Mouse (Mus musculus) MEL (cell line): ENCODE data around the gene Gpn2.

Experiments used
- CTCF ChIP-seq, 3 experiments: IDR thresholded peaks in 2 of 3; conservative IDR thresholded peaks in 1 of 3; 2 replicates each; pipeline ENCODE4 v1.5.1; 2011 to 2012; ENCODE audit warnings: low read length in 3 of 3, low read depth in 2 of 3, mild to moderate bottlenecking in 2 of 3, improper control_type of control experiment in 1 of 3, inconsistent platforms in 1 of 3, mixed read lengths in 1 of 3, moderate library complexity in 1 of 3; ENCODE audit not compliant: control insufficient read depth in 1 of 3, insufficient read depth in 1 of 3, poor library complexity in 1 of 3, severe bottlenecking in 1 of 3
- ELF1 ChIP-seq: IDR thresholded peaks from 2 replicates; pipeline ENCODE4 v1.6.1; 2014; ENCODE audit warnings: low read depth, mild to moderate bottlenecking, inconsistent platforms, low read length, improper control_type of control experiment, moderate library complexity
- POLR2A ChIP-seq, 2 experiments: IDR thresholded peaks; 2 replicates each; pipeline ENCODE4 v1.6.1; 2011 to 2012; ENCODE audit warnings: low read length in 2 of 2, mild to moderate bottlenecking in 2 of 2, control low read depth in 1 of 2, improper control_type of control experiment in 1 of 2, low read depth in 1 of 2, moderate library complexity in 1 of 2; ENCODE audit not compliant: control insufficient read depth in 1 of 2, insufficient read depth in 1 of 2, poor library complexity in 1 of 2
- RAD21 ChIP-seq: IDR thresholded peaks from 2 replicates; pipeline ENCODE4 v1.6.1; 2011; ENCODE audit warnings: mild to moderate bottlenecking, low read depth, low read length, improper control_type of control experiment
- USF1 ChIP-seq: IDR thresholded peaks from 2 replicates; pipeline ENCODE4 v1.6.1; 2014; ENCODE audit warnings: low read depth, mild to moderate bottlenecking, inconsistent platforms, low read length, improper control_type of control experiment, moderate library complexity

DNA sequence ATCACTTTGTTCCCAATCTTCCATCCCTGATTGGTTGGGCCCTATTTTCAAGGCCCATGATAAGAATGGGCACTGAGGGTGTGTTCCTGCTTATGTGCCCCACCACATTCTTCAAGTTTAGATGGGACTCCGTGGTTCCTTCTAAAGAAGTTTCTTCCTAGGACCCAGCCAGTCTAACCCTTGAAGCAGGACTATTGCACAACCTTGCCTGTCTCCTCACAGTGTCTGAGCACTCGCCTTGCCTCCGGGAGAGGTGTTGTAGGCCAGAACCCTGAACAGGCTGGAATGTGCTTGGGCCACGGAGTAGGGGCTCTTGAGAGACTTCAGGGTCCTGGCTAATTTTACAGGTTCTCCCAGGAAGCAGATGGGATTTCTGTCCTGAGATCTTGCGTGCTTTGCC lies 18.9 kb downstream of the Gpn2 start:
- TF ChIP-seq USF1 (no peak), CTCF (IDR thresholded peaks at IDR 0.05 in 2 of 3, conservative IDR thresholded peaks at IDR 0.05 in 1 of 3; ENCODE audit: control insufficient read depth in 1 of 3, insufficient read depth in 1 of 3, low read depth in 2 of 3, low read length in 3 of 3, poor library complexity in 1 of 3, severe bottlenecking in 1 of 3) (no peak), ELF1 (no peak), POLR2A (IDR thresholded peaks at IDR 0.05; ENCODE audit: control insufficient read depth in 1 of 2, insufficient read depth in 1 of 2, low read depth in 1 of 2, low read length in 2 of 2, poor library complexity in 1 of 2) (no peak), RAD21 (no peak)
